Mouse (Mus musculus) CH12.LX (cell line): ENCODE data around the gene Smim24. TPM values are rescaled to one million over a fixed set of nuclear protein-coding genes. Genes with fewer than 3 reads are reported as not detected.
A peak's percentile ranks its signal among the peaks of the same experiment; 100 is the strongest.

ENCODE experiments used
- DNase-seq: peaks from one replicate; pipeline ENCODE4 v3.0.0-alpha.2; 2013; ENCODE audit errors: extremely low read depth
- H3K27ac ChIP-seq: 2 replicates; pipeline ENCODE4 v1.5.1; 2012; ENCODE audit warnings: low read depth, mild to moderate bottlenecking, control low read depth, moderate library complexity; ENCODE audit not compliant: insufficient read depth
- H3K27me3 ChIP-seq: replicated peaks from 2 replicates; pipeline ENCODE3; 2012; ENCODE audit warnings: inconsistent platforms
- H3K36me3 ChIP-seq, 2 experiments: replicated peaks in 1 of 2; 2 replicates each; pipeline versions ENCODE3 to v1.6.1; 2012; ENCODE audit warnings: inconsistent platforms in 1 of 2, low read length in 1 of 2, mild to moderate bottlenecking in 1 of 2, mixed read lengths in 1 of 2, moderate library complexity in 1 of 2; ENCODE audit not compliant: control insufficient read depth in 1 of 2, insufficient read depth in 1 of 2
- H3K4me1 ChIP-seq, 2 experiments: 2 replicates each; pipeline ENCODE4 v1.6.1; 2012; ENCODE audit warnings: inconsistent platforms in 1 of 2, moderate library complexity in 1 of 2; ENCODE audit not compliant: insufficient read depth in 2 of 2, control insufficient read depth in 1 of 2
- H3K4me2 ChIP-seq: 2 replicates; pipeline ENCODE4 v1.6.1; 2012; ENCODE audit warnings: low read depth, mild to moderate bottlenecking, control low read depth; ENCODE audit not compliant: poor library complexity, insufficient read depth, severe bottlenecking
- H3K4me3 ChIP-seq, 3 experiments: fragments of 150-350 bp in 1 of 3; sonication (generic) in 1 of 3; replicated peaks in 1 of 3; 2 replicates each; pipeline versions ENCODE3 to v1.5.1; 2011 to 2012; ENCODE audit warnings: low read depth in 2 of 3, low read length in 2 of 3, mild to moderate bottlenecking in 2 of 3, moderate library complexity in 2 of 3, control low read depth in 1 of 3, improper control_type of control experiment in 1 of 3, inconsistent platforms in 1 of 3, mixed read lengths in 1 of 3; ENCODE audit not compliant: poor library complexity in 1 of 3
- H3K79me2 ChIP-seq: replicated peaks from 2 replicates; pipeline ENCODE4 v1.6.1; 2012; ENCODE audit warnings: mild to moderate bottlenecking, moderate library complexity; ENCODE audit not compliant: control insufficient read depth, poor library complexity, insufficient read depth, severe bottlenecking; ENCODE audit errors: extremely low read depth
- H3K9ac ChIP-seq: 2 replicates; pipeline ENCODE4 v1.6.1; 2012; ENCODE audit warnings: low read depth, mild to moderate bottlenecking, control low read depth, moderate library complexity; ENCODE audit not compliant: insufficient read depth
- H3K9me3 ChIP-seq: replicated peaks from 2 replicates; pipeline ENCODE3; 2012; ENCODE audit warnings: low read length, inconsistent platforms, mixed read lengths
- BHLHE40 ChIP-seq: IDR thresholded peaks from 2 replicates; pipeline ENCODE4 v1.6.1; 2011; ENCODE audit warnings: mild to moderate bottlenecking, low read depth, low read length, improper control_type of control experiment
- CHD1 ChIP-seq: IDR thresholded peaks from 2 replicates; pipeline ENCODE4 v1.6.1; 2012; ENCODE audit warnings: low read depth, low read length, improper control_type of control experiment, inconsistent platforms
- CTCF ChIP-seq, 2 experiments: IDR thresholded peaks in 1 of 2; conservative IDR thresholded peaks in 1 of 2; 2 replicates each; pipeline ENCODE4 v1.5.1; 2011 to 2012; ENCODE audit warnings: low read depth in 2 of 2, low read length in 2 of 2, improper control_type of control experiment in 1 of 2, inconsistent platforms in 1 of 2, mild to moderate bottlenecking in 1 of 2, moderate library complexity in 1 of 2
- E2F4 ChIP-seq: IDR thresholded peaks from 2 replicates; pipeline ENCODE4 v1.6.1; 2011; ENCODE audit warnings: low read depth, low read length, improper control_type of control experiment; ENCODE audit not compliant: insufficient replicate concordance
- ELF1 ChIP-seq: IDR thresholded peaks from 2 replicates; pipeline ENCODE4 v1.6.1; 2014; ENCODE audit warnings: low read depth, mild to moderate bottlenecking, inconsistent platforms, low read length, improper control_type of control experiment
- EP300 ChIP-seq: IDR thresholded peaks from 2 replicates; pipeline ENCODE4 v1.6.1; 2011; ENCODE audit warnings: low read length, improper control_type of control experiment
- ETS1 ChIP-seq: conservative IDR thresholded peaks from 2 replicates; pipeline ENCODE4 v1.6.1; 2012; ENCODE audit warnings: low read depth, mild to moderate bottlenecking, inconsistent platforms, low read length, improper control_type of control experiment, moderate library complexity
- GABPA ChIP-seq: IDR thresholded peaks from 2 replicates; pipeline ENCODE4 v1.6.1; 2012; ENCODE audit warnings: low read depth, low read length, improper control_type of control experiment, inconsistent platforms; ENCODE audit not compliant: insufficient replicate concordance
- IRF4 ChIP-seq: IDR thresholded peaks from 2 replicates; pipeline ENCODE4 v1.6.1; 2014; ENCODE audit warnings: low read depth, mild to moderate bottlenecking, inconsistent platforms, low read length, improper control_type of control experiment
- JUND ChIP-seq: conservative IDR thresholded peaks from 2 replicates; pipeline ENCODE4 v1.6.1; 2011; ENCODE audit warnings: low read depth, low read length, improper control_type of control experiment
- KAT2A ChIP-seq: IDR thresholded peaks from 2 replicates; pipeline ENCODE4 v1.6.1; 2012; ENCODE audit warnings: low read length, improper control_type of control experiment, inconsistent platforms; ENCODE audit not compliant: insufficient replicate concordance
- MAFK ChIP-seq: IDR thresholded peaks from 2 replicates; pipeline ENCODE4 v1.6.1; 2011; ENCODE audit warnings: low read length, improper control_type of control experiment; ENCODE audit not compliant: insufficient replicate concordance
- MAX ChIP-seq: IDR thresholded peaks from 2 replicates; pipeline ENCODE4 v1.6.1; 2011; ENCODE audit warnings: low read length, improper control_type of control experiment
- MAZ ChIP-seq: IDR thresholded peaks from 2 replicates; pipeline ENCODE4 v1.6.1; 2012; ENCODE audit warnings: low read depth, mild to moderate bottlenecking, inconsistent platforms, low read length, improper control_type of control experiment, moderate library complexity
- MEF2A ChIP-seq: IDR thresholded peaks from 2 replicates; pipeline ENCODE4 v1.6.1; 2014; ENCODE audit warnings: low read depth, mild to moderate bottlenecking, inconsistent platforms, low read length, improper control_type of control experiment, borderline replicate concordance
- MXI1 ChIP-seq: IDR thresholded peaks from 2 replicates; pipeline ENCODE4 v1.6.1; 2011; ENCODE audit warnings: mild to moderate bottlenecking, low read depth, low read length, improper control_type of control experiment
- MYC ChIP-seq: IDR thresholded peaks from 2 replicates; pipeline ENCODE4 v1.6.1; 2011; ENCODE audit warnings: low read depth, mild to moderate bottlenecking, improper control_type of control experiment, low read length
- NELFE ChIP-seq: IDR thresholded peaks from 2 replicates; pipeline ENCODE4 v1.6.1; 2011; ENCODE audit warnings: low read depth, low read length, improper control_type of control experiment
- NRF1 ChIP-seq: IDR thresholded peaks from 2 replicates; pipeline ENCODE4 v1.6.1; 2014; ENCODE audit warnings: low read depth, mild to moderate bottlenecking, inconsistent platforms, low read length, improper control_type of control experiment, moderate library complexity
- PAX5 ChIP-seq: IDR thresholded peaks from 2 replicates; pipeline ENCODE4 v1.6.1; 2012; ENCODE audit warnings: low read length, inconsistent platforms, mixed read lengths
- POLR2A ChIP-seq: IDR thresholded peaks from 2 replicates; pipeline ENCODE4 v1.6.1; 2011; ENCODE audit warnings: low read depth, mild to moderate bottlenecking, improper control_type of control experiment, low read length
- POLR2AphosphoS2 ChIP-seq: IDR thresholded peaks from 2 replicates; pipeline ENCODE4 v1.6.1; 2011; ENCODE audit warnings: low read depth, low read length, improper control_type of control experiment
- RAD21 ChIP-seq: IDR thresholded peaks from 2 replicates; pipeline ENCODE4 v1.6.1; 2011; ENCODE audit warnings: low read depth, mild to moderate bottlenecking, low read length, improper control_type of control experiment, moderate library complexity
- SIN3A ChIP-seq: IDR thresholded peaks from 2 replicates; pipeline ENCODE4 v1.6.1; 2012; ENCODE audit warnings: low read length, improper control_type of control experiment, inconsistent platforms
- SMC3 ChIP-seq: IDR thresholded peaks from 2 replicates; pipeline ENCODE4 v1.6.1; 2011; ENCODE audit warnings: low read depth, low read length, improper control_type of control experiment
- TBP ChIP-seq: conservative IDR thresholded peaks from 2 replicates; pipeline ENCODE4 v1.6.1; 2011; ENCODE audit warnings: low read depth, low read length, improper control_type of control experiment
- TCF12 ChIP-seq: IDR thresholded peaks from 2 replicates; pipeline ENCODE4 v1.6.1; 2014; ENCODE audit warnings: low read depth, mild to moderate bottlenecking, inconsistent platforms, low read length, improper control_type of control experiment
- UBTF ChIP-seq: IDR thresholded peaks from 2 replicates; pipeline ENCODE4 v1.6.1; 2012; ENCODE audit warnings: low read depth, mild to moderate bottlenecking, inconsistent platforms, low read length, improper control_type of control experiment, moderate library complexity
- USF1 ChIP-seq: IDR thresholded peaks from 2 replicates; pipeline ENCODE4 v1.6.1; 2014; ENCODE audit warnings: low read depth, mild to moderate bottlenecking, inconsistent platforms, low read length, improper control_type of control experiment
- USF2 ChIP-seq: conservative IDR thresholded peaks from 2 replicates; pipeline ENCODE4 v1.6.1; 2011; ENCODE audit warnings: low read depth, low read length, improper control_type of control experiment
- ZC3H11A ChIP-seq: IDR thresholded peaks from 2 replicates; pipeline ENCODE4 v1.6.1; 2012; ENCODE audit warnings: low read depth, mild to moderate bottlenecking, inconsistent platforms, low read length, improper control_type of control experiment
- ZKSCAN1 ChIP-seq: IDR thresholded peaks from 2 replicates; pipeline ENCODE4 v1.6.1; 2012; ENCODE audit warnings: low read depth, inconsistent platforms, low read length, improper control_type of control experiment, borderline replicate concordance
- ZMIZ1 ChIP-seq: IDR thresholded peaks from 2 replicates; pipeline ENCODE4 v1.6.1; 2012; ENCODE audit warnings: low read depth, mild to moderate bottlenecking, inconsistent platforms, low read length, improper control_type of control experiment
- ZNF384 ChIP-seq: IDR thresholded peaks from 2 replicates; pipeline ENCODE4 v1.6.1; 2012; ENCODE audit warnings: low read depth, low read length, improper control_type of control experiment, inconsistent platforms
- dilution Hi-C: fragments of 300-500 bp; cut with MboI; formaldehyde crosslinking; loops from 2 replicates; pipeline ENCODE4 v1.14.3; 2020; ENCODE audit warnings: low sequenced_read_pairs; ENCODE audit not compliant: extremely low pct_unique_long_range_greater_than_20kb, extremely low pct_ligation_motif_present
- in situ Hi-C: fragments of 300-500 bp; cut with MboI; formaldehyde crosslinking; loops from 3 replicates; pipeline ENCODE4 v1.14.3; 2019; ENCODE audit warnings: low sequenced_read_pairs, low pct_ligation_motif_present, low pct_unique_long_range_greater_than_20kb, mixed read lengths
- polyA plus RNA-seq: library from polyadenylated mRNA; unstranded; fragments of >175 nt; gene quantifications from 2 replicates; pipeline ENCODE4 v1.2.1, GENCODE M21; 2012; ENCODE audit warnings: low read depth; ENCODE audit not compliant: insufficient read length
- total RNA-seq, 2 experiments: library from RNA; depleted of rRNA; stranded (reverse); fragments of 300-350 nt in 1 of 2; fragments of >200 nt in 1 of 2; gene quantifications; 2 replicates each; pipeline ENCODE4 v1.2.3; 2012 to 2014

Smim24 gene
- total and polyA plus RNA-seq, 3 experiments, result 0.13 to 0.64 TPM; not detected in 1

DNA sequence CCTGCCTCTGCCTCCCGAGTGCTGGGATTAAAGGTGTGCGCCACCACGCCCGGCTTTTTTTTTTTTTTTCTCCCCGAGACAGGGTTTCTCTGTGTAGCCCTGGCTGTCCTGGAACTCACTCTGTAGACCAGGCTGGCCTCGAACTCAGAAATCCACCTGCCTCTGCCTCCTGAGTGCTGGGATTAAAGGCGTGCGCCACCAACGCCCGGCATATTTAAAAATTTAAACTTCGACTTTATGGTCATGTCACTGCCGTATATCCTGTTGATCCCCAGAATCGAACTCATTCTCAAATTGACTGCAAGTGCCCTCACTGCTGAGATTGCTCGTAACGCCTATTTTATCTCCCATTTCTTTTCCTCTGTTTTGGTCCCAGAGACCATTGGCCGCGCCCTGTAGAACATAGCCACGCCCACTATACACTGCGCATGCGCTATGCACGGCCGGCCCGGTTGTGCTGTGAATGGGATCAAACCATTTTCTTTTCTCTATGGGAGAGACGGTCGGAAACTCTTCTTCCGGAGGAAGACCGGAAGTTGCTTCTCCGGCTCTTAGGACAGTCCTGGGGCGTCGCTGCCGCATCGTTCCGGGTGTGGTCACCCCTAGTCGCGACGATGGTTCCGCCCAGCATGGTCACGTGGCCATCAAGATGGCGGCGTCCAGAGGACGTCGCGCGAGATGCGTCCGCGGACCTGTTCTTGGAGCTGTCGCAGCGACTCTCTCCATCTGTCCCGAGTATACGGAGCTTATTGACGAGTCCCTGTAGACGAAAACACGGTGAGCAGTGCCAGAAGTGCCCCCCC is 8.8 kb upstream of the Smim24 start, which contains the start of the genes Dohh and Gm48551 (continued):
- peak; percentile 96 for TF ChIP-seq TCF12
- no peak for TF ChIP-seq SMC3
- no peak for TF ChIP-seq ETS1
- TF ChIP-seq KAT2A, result peak; percentile 75; the same call in 1 of the 2 replicates
- TF ChIP-seq MAX, result peak; percentile 98
- TF ChIP-seq ZNF384, result no peak
- TF ChIP-seq POLR2AphosphoS2, result peak; percentile 74; the same call in 1 of the 2 replicates
- TF ChIP-seq TBP, result peak; percentile 94
- peak; percentile 68; the same call in 1 of the 2 replicates for TF ChIP-seq BHLHE40
- TF ChIP-seq, all 38 proteins: peak for 21

DNA sequence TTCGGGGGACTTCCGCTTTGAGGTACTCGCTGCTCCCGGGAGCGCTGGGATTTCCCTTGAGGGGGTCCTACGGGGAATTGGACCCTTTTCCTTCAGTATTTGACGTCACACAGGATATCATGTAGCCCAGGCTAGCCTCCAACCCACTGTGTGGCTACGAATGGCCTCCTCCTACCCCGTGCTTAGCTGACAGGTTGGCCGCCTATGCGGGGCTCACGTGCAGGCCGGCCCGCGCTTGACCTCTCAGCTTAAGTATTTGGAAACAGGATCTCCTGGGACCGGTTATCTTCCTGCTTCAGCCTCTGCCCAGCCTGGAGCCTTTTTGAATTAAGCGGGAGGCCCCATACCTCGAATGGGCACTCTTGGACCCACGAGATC is 8.3 kb upstream of the Smim24 start:
- H3K36me3 ChIP-seq, result peaks cover 39 to 41% of the 10 kb centered on the region in 2 experiments
- no peaks in the 10 kb centered on the region for H3K27me3 ChIP-seq
- in situ Hi-C loops (loop anchor here (5.0 kb wide), 1 partner anchor 148 kb away; no protein-coding TSS in a partner anchor), dilution Hi-C loops (no loop called here)
- peaks cover 6 to 18% of the 10 kb centered on the region in 2 experiments for H3K4me1 ChIP-seq
- H3K79me2 ChIP-seq, result peaks cover 19% of the 10 kb centered on the region
- no peak for DNase-seq
- H3K27ac ChIP-seq, result peak overlapping the region; percentile 49; the same call in 1 of the 2 replicates
- H3K4me2 ChIP-seq, result peak overlapping the region; percentile 64; the same call in 1 of the 2 replicates
- H3K9me3 ChIP-seq, result no peaks in the 10 kb centered on the region
- peak overlapping the region; percentile 84 for H3K9ac ChIP-seq
- H3K4me3 ChIP-seq, result peak overlapping the region; percentile 82 to 96 (median 87)
- TF ChIP-seq UBTF, result no peak
- no peak for TF ChIP-seq ZC3H11A
- no peak for TF ChIP-seq POLR2A
- TF ChIP-seq TBP, result no peak
- TF ChIP-seq JUND, result no peak
- TF ChIP-seq POLR2AphosphoS2, result no peak
- 0 out of 2 replicates have a peak, but pooled peaks have one; percentile 4 for TF ChIP-seq SIN3A
- TF ChIP-seq MXI1, result peak; percentile 51
- no peak for TF ChIP-seq NELFE
- no peak for TF ChIP-seq CTCF (conservative IDR thresholded peaks at IDR 0.05 in 1 of 2, IDR thresholded peaks at IDR 0.05 in 1 of 2; ENCODE audit: low read depth in 2 of 2, low read length in 2 of 2)
- TF ChIP-seq GABPA, result no peak
- TF ChIP-seq CHD1, result no peak
- TF ChIP-seq EP300, result no peak
- TF ChIP-seq ZMIZ1, result peak; percentile 8; the same call in 1 of the 2 replicates
- no peak for TF ChIP-seq SMC3
- no peak for TF ChIP-seq PAX5
- TF ChIP-seq MAFK, result no peak
- 0 out of 2 replicates have a peak, but pooled peaks have one; percentile 4 for TF ChIP-seq KAT2A
- TF ChIP-seq RAD21, result no peak
- TF ChIP-seq MEF2A, result no peak; the same call in 1 of the 2 replicates
- TF ChIP-seq MYC, result no peak; the same call in 1 of the 2 replicates
- no peak for TF ChIP-seq USF1
- TF ChIP-seq BHLHE40, result peak; percentile 74
- no peak for TF ChIP-seq ZKSCAN1
- no peak for TF ChIP-seq IRF4
- no peak for TF ChIP-seq USF2
- peak; percentile 24; the same call in 1 of the 2 replicates for TF ChIP-seq MAZ
- TF ChIP-seq E2F4, result no peak
- no peak; the same call in 1 of the 2 replicates for TF ChIP-seq MAX
- no peak for TF ChIP-seq ELF1
- no peak for TF ChIP-seq NRF1
